Mouse (Mus musculus): ENCODE results near the gene Dclk1.

DNA sequence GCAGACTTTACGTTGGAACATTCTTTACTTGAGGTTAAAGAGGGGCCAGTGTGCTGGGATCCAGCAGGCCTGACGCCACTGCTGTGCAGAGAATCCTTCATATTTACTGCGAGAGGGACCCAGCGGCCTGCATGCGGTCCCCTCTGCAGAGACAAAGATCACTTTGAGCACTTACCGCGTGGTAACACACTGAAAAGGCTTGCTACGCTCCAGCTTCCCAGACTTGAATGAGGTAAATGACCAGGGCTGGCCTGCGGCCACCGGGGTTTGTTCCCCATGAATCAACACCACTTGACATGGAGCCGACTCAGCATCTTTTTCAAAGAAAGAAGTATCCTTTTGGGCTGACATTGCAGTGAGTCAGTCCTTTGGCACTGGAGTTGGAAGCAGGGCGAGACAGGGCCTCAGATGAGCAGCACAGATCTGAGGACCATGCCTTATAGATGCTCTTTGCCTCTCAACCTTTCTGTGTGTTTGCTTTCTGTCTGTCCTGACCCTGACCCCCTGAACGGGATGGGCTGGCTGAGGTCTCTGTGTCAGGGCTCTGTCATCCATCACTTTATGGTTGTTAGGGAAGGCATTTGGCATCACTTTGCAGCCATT, 111.8 kb downstream of the Dclk1 start:
- TF ChIP-seq TAL1 (IDR thresholded peaks at IDR 0.05; ENCODE audit: low read length) (no peak), GATA1 (IDR thresholded peaks at IDR 0.05; ENCODE audit: low read length) (no peak)

Data from erythroblast, embryonic 14.5 days (primary cell).